Comparison of ENCODE assay signal across 27 mouse cellular contexts in genomic region chr9:22092746-22093145, GRCm38 (mm10). TPM values are rescaled to one million over a fixed set of nuclear protein-coding genes. Genes with fewer than 3 reads are reported as not detected.
DNase-seq lines count a peak whose midpoint lies in the region; ATAC-seq and TF ChIP-seq lines count a peak whose summit lies in the region.
"Had no signal": no experiment of that assay in that cellular context is flagged by ENCODE, and none has a peak within 500 bp of the region (broad histone marks: within the 10 kb centered on the region; RNA-seq: fewer than 3 reads in every experiment).

No protein-coding gene starts in this region.

- TF ChIP-seq EP300 in CH12.LX (IDR thresholded peaks at IDR 0.05; ENCODE audit: low read length): no peak
- TF ChIP-seq EP300 in MEL (IDR thresholded peaks at IDR 0.05; ENCODE audit: low read depth in 1 of 2, low read length in 2 of 2): no peak

- dilution Hi-C loops in CH12.LX (cut with MboI; ENCODE audit: extremely low pct_ligation_motif_present, extremely low pct_unique_long_range_greater_than_20kb, low sequenced_read_pairs): no loop called here

- no peak overlapping the region for H3K27ac ChIP-seq in kidney, adult 2 months (ENCODE audit: insufficient read depth, low read depth, low read length)
- no peak overlapping the region for H3K27ac ChIP-seq in CH12.LX (ENCODE audit: insufficient read depth, low read depth)
- no peak overlapping the region for H3K27ac ChIP-seq in ES-E14 (ENCODE audit: insufficient read depth, low read depth, low read length, poor library complexity, severe bottlenecking)
- H3K27ac ChIP-seq in MEL (ENCODE audit: control insufficient read depth, low read depth, low read length): no peak overlapping the region
- no peak overlapping the region for H3K27ac ChIP-seq in neural tube, embryonic 15.5 days (replicated peaks)

- H3K4me3 ChIP-seq in kidney, adult 2 months (ENCODE audit: insufficient read depth, low read depth, low read length): no peak overlapping the region
- H3K4me3 ChIP-seq in CH12.LX (replicated peaks in 1 of 3; ENCODE audit: low read depth in 2 of 3, low read length in 2 of 3, poor library complexity in 1 of 3) (no peak overlapping the region), ES-E14 (ENCODE audit: insufficient read depth in 1 of 2, low read depth in 1 of 2, low read length in 2 of 2, poor library complexity in 1 of 2, severe bottlenecking in 1 of 2) (no peak overlapping the region), MEL (ENCODE audit: control insufficient read depth in 1 of 2, insufficient read depth in 1 of 2, low read depth in 2 of 2, low read length in 2 of 2) (no peak overlapping the region)
- H3K4me3 ChIP-seq in neural tube, embryonic 15.5 days (replicated peaks): no peak overlapping the region

- no peaks in the 10 kb centered on the region for H3K79me2 ChIP-seq in CH12.LX (replicated peaks; ENCODE audit: control insufficient read depth, extremely low read depth, insufficient read depth, poor library complexity, severe bottlenecking)
- no peaks in the 10 kb centered on the region for H3K79me2 ChIP-seq in MEL (ENCODE audit: control insufficient read depth, insufficient read depth, low read length, poor library complexity)

- TF ChIP-seq RAD21 in CH12.LX (IDR thresholded peaks at IDR 0.05; ENCODE audit: low read depth, low read length) (no peak), MEL (IDR thresholded peaks at IDR 0.05; ENCODE audit: low read depth, low read length) (no peak)

- H3K4me2 ChIP-seq in CH12.LX (ENCODE audit: insufficient read depth, low read depth, poor library complexity, severe bottlenecking): no peak overlapping the region
- H3K4me2 ChIP-seq in neural tube, embryonic 15.5 days: no peak overlapping the region

- H3K9me3 ChIP-seq in CH12.LX (replicated peaks; ENCODE audit: low read length) (no peaks in the 10 kb centered on the region), ES-E14 (ENCODE audit: control insufficient read depth, insufficient read depth, low read depth, low read length) (no peaks in the 10 kb centered on the region), MEL (replicated peaks; ENCODE audit: insufficient read depth, low read length) (no peaks in the 10 kb centered on the region)
- H3K9me3 ChIP-seq in neural tube, embryonic 15.5 days (replicated peaks): no peaks in the 10 kb centered on the region
- H3K9me3 ChIP-seq: G1E had no signal

- in situ Hi-C loops in CH12.LX (cut with MboI; ENCODE audit: low pct_ligation_motif_present, low pct_unique_long_range_greater_than_20kb, low sequenced_read_pairs) (no loop called here), ES-E14 (cut with MboI; ENCODE audit: low sequenced_read_pairs in 2 of 2, unreplicated experiment in 2 of 2) (no loop called here)

- TF ChIP-seq CTCF in kidney, adult 2 months (conservative IDR thresholded peaks at IDR 0.05; ENCODE audit: insufficient read depth, insufficient read length, low read depth, low read length): no peak
- TF ChIP-seq CTCF in CH12.LX (conservative IDR thresholded peaks at IDR 0.05 in 1 of 2, IDR thresholded peaks at IDR 0.05 in 1 of 2; ENCODE audit: low read depth in 2 of 2, low read length in 2 of 2) (no peak), MEL (IDR thresholded peaks at IDR 0.05 in 2 of 3, conservative IDR thresholded peaks at IDR 0.05 in 1 of 3; ENCODE audit: control insufficient read depth in 1 of 3, insufficient read depth in 1 of 3, low read depth in 2 of 3, low read length in 3 of 3, poor library complexity in 1 of 3, severe bottlenecking in 1 of 3) (no peak)

- DNase-seq in kidney, adult 2 months: peak; percentile 14
- DNase-seq in kidney, adult 8-10 months: no peak
- no peak for DNase-seq in CH12.LX (ENCODE audit: extremely low read depth)
- DNase-seq in ES-E14 (ENCODE audit: low read depth, low spot score): no peak
- no peak for DNase-seq in MEL (ENCODE audit: low read depth, low spot score)
- no peak for DNase-seq in lung, postnatal 25 days (ENCODE audit: low spot score)
- no peak for DNase-seq in ovary, postnatal 36 days (ENCODE audit: low spot score)
- DNase-seq: adrenal gland, adult 2 months; adrenal gland, adult 8-10 months; adrenal gland, postnatal 10 days; adrenal gland, postnatal 14 days; adrenal gland, postnatal 25 days; adrenal gland, postnatal 36 days; B cell, adult 2 months; cerebellum, adult 11 months; cerebellum, adult 11-12 months; cerebellum, adult 18-20 months; cerebellum, adult 2 months; cerebellum, adult 8-10 months had no signal

- H3K4me1 ChIP-seq in kidney, adult 2 months (ENCODE audit: control insufficient read depth, insufficient read depth, low read length): no peaks in the 10 kb centered on the region; the same call in 1 of the 2 replicates
- H3K4me1 ChIP-seq in CH12.LX (ENCODE audit: control insufficient read depth in 1 of 2, insufficient read depth in 2 of 2) (peaks cover 4 to 7% of the 10 kb centered on the region in 2 experiments; a peak in 2 of 4 replicates), ES-E14 (ENCODE audit: control insufficient read depth in 2 of 2, insufficient read depth in 2 of 2, low read length in 2 of 2, poor library complexity in 1 of 2) (peaks cover 0 to 1% of the 10 kb centered on the region in 2 experiments; a peak in 1 of 4 replicates), MEL (ENCODE audit: control insufficient read depth in 1 of 2, insufficient read depth in 2 of 2, low read length in 2 of 2) (peaks cover 0 to 5% of the 10 kb centered on the region in 2 experiments; a peak in 2 of 4 replicates)
- peaks cover 6% of the 10 kb centered on the region for H3K4me1 ChIP-seq in neural tube, embryonic 15.5 days

- no peak overlapping the region for H3K9ac ChIP-seq in CH12.LX (ENCODE audit: insufficient read depth, low read depth)
- no peak overlapping the region for H3K9ac ChIP-seq in ES-E14 (ENCODE audit: insufficient read depth, low read depth, low read length, poor library complexity, severe bottlenecking)
- no peak overlapping the region for H3K9ac ChIP-seq in MEL (ENCODE audit: control insufficient read depth, low read depth, low read length, poor library complexity, severe bottlenecking)
- H3K9ac ChIP-seq in neural tube, embryonic 15.5 days (replicated peaks): no peak overlapping the region

- no peaks in the 10 kb centered on the region for H3K36me3 ChIP-seq in kidney, adult 2 months (ENCODE audit: control insufficient read depth, insufficient read depth, low read length)
- no peaks in the 10 kb centered on the region for H3K36me3 ChIP-seq in CH12.LX (replicated peaks in 1 of 2; ENCODE audit: control insufficient read depth in 1 of 2, insufficient read depth in 1 of 2, low read length in 1 of 2)
- H3K36me3 ChIP-seq in ES-E14 (ENCODE audit: control insufficient read depth, insufficient read depth, low read length, poor library complexity, severe bottlenecking): no peaks in the 10 kb centered on the region
- peaks cover 0 to 2% of the 10 kb centered on the region in 2 experiments; a peak in 1 of 4 replicates for H3K36me3 ChIP-seq in MEL (ENCODE audit: control insufficient read depth in 1 of 2, insufficient read depth in 2 of 2, low read length in 2 of 2)
- no peaks in the 10 kb centered on the region for H3K36me3 ChIP-seq in neural tube, embryonic 15.5 days
- H3K36me3 ChIP-seq: G1E had no signal

- ATAC-seq in neural tube, embryonic 15.5 days (ENCODE audit: low FRiP score): no peak
- ATAC-seq: activated CD4-positive, CD25-positive, alpha-beta regulatory T cell, adult 4 months; CD4-positive, CD25-positive, alpha-beta regulatory T cell, adult 4 months; Patski had no signal

- WGBS in kidney, adult 2 months: 35% methylated on average over 6 of the region's 6 CpGs
- 92% methylated on average over 6 of the region's 6 CpGs for WGBS in neural tube, embryonic 15.5 days

- no peak for TF ChIP-seq POLR2A in kidney, adult 2 months (IDR thresholded peaks at IDR 0.05; ENCODE audit: low read depth, low read length)
- TF ChIP-seq POLR2A in CH12.LX (IDR thresholded peaks at IDR 0.05; ENCODE audit: low read depth, low read length) (no peak), MEL (IDR thresholded peaks at IDR 0.05; ENCODE audit: control insufficient read depth in 1 of 2, insufficient read depth in 1 of 2, low read depth in 1 of 2, low read length in 2 of 2, poor library complexity in 1 of 2) (no peak)

- H3K27me3 ChIP-seq in kidney, adult 2 months (replicated peaks; ENCODE audit: control insufficient read depth, insufficient read depth, low read length): no peaks in the 10 kb centered on the region
- H3K27me3 ChIP-seq in CH12.LX (replicated peaks) (peaks cover 15% of the 10 kb centered on the region), MEL (ENCODE audit: control insufficient read depth in 1 of 2, insufficient read depth in 2 of 2, low read length in 2 of 2) (no peaks in the 10 kb centered on the region)
- H3K27me3 ChIP-seq in neural tube, embryonic 15.5 days (replicated peaks): peaks cover 8% of the 10 kb centered on the region
- H3K27me3 ChIP-seq: Patski had no signal

RNA-seq across cellular contexts. Expression of gene Cnn1, which starts 6.3 kb away (rescaled TPM):
- 2.8 and 12.0 TPM in 2 replicates for polyA plus RNA-seq in kidney, adult 2 months (2012; rRNA removed)
- total RNA-seq in CH12.LX (2012; rRNA removed) (not detected in 2 replicates), CH12.LX (2014; rRNA removed) (not detected in 2 replicates), ES-E14 (2012; rRNA removed) (14.0 and 25.6 TPM in 2 replicates), MEL (2012; rRNA removed) (0.10 and 0.19 TPM in 2 replicates)
- polyA plus RNA-seq in CH12.LX (2012; ENCODE audit: insufficient read length, low read depth) (not detected in 2 replicates), MEL (2012; ENCODE audit: insufficient read depth in 1 of 2, insufficient read length in 2 of 2, low read depth in 1 of 2, low replicate concordance in 2 of 2, missing spikeins in 1 of 2) (under 1 TPM in 1 of 2 experiments, not detected in 1; 0.06 TPM)
- polyA plus RNA-seq in neural tube, embryonic 15.5 days (2015; fragmentation: Nextera tagmentation; extraction: Ambion mirVana): 0.84 and 34.2 TPM in 2 replicates
- polyA plus RNA-seq: activated CD4-positive, CD25-positive, alpha-beta regulatory T cell, adult 4 months; G1E had no signal

RNA-seq across cellular contexts. Expression of gene Ecsit, which starts 7.5 kb away (rescaled TPM):
- 130 and 143 TPM in 2 replicates for polyA plus RNA-seq in kidney, adult 2 months (2012; rRNA removed)
- total RNA-seq in CH12.LX (2012; rRNA removed) (57.1 and 59.4 TPM in 2 replicates), CH12.LX (2014; rRNA removed) (37.7 and 38.7 TPM in 2 replicates), ES-E14 (2012; rRNA removed) (37.5 and 38.2 TPM in 2 replicates), MEL (2012; rRNA removed) (167 and 183 TPM in 2 replicates)
- polyA plus RNA-seq in CH12.LX (2012; ENCODE audit: insufficient read length, low read depth) (45.2 and 48.5 TPM in 2 replicates), MEL (2012; ENCODE audit: insufficient read depth in 1 of 2, insufficient read length in 2 of 2, low read depth in 1 of 2, low replicate concordance in 2 of 2, missing spikeins in 1 of 2) (100 to 1,000 TPM in 1 of 2 experiments, 10 to 100 TPM in 1; 87.6 to 211 TPM)
- 63.9 and 65.5 TPM in 2 replicates for polyA plus RNA-seq in neural tube, embryonic 15.5 days (2015; fragmentation: Nextera tagmentation; extraction: Ambion mirVana)

RNA-seq across cellular contexts. Expression of gene Zfp653, which starts 21.6 kb away (rescaled TPM):
- polyA plus RNA-seq in kidney, adult 2 months (2012; rRNA removed): 13.6 and 15.8 TPM in 2 replicates
- total RNA-seq in CH12.LX (2012; rRNA removed): 8.9 and 9.0 TPM in 2 replicates
- total RNA-seq in CH12.LX (2014; rRNA removed): 9.3 and 10.4 TPM in 2 replicates
- 10.1 and 11.4 TPM in 2 replicates for polyA plus RNA-seq in CH12.LX (2012; ENCODE audit: insufficient read length, low read depth)
- 10.9 and 14.3 TPM in 2 replicates for total RNA-seq in ES-E14 (2012; rRNA removed)
- total RNA-seq in MEL (2012; rRNA removed): 16.7 and 19.2 TPM in 2 replicates
- 10 to 100 TPM in 1 of 2 experiments, not detected in 1; 40.4 TPM for polyA plus RNA-seq in MEL (2012; ENCODE audit: insufficient read depth in 1 of 2, insufficient read length in 2 of 2, low read depth in 1 of 2, low replicate concordance in 2 of 2, missing spikeins in 1 of 2)
- polyA plus RNA-seq in neural tube, embryonic 15.5 days (2015; fragmentation: Nextera tagmentation; extraction: Ambion mirVana): 17.3 and 18.6 TPM in 2 replicates

RNA-seq across cellular contexts. Expression of gene Gm49318, which starts 21.7 kb away (rescaled TPM):
- polyA plus RNA-seq in kidney, adult 2 months (2012; rRNA removed): not detected in 2 replicates
- total RNA-seq in CH12.LX (2012; rRNA removed) (not detected in 2 replicates), CH12.LX (2014; rRNA removed) (not detected in 2 replicates), ES-E14 (2012; rRNA removed) (not detected in 2 replicates), MEL (2012; rRNA removed) (not detected in 2 replicates)
- polyA plus RNA-seq in CH12.LX (2012; ENCODE audit: insufficient read length, low read depth) (not detected in 2 replicates), MEL (2012; ENCODE audit: insufficient read depth in 1 of 2, insufficient read length in 2 of 2, low read depth in 1 of 2, low replicate concordance in 2 of 2, missing spikeins in 1 of 2) (not detected)
- polyA plus RNA-seq in neural tube, embryonic 15.5 days (2015; fragmentation: Nextera tagmentation; extraction: Ambion mirVana): not detected in 2 replicates
- total RNA-seq: adrenal gland, adult 2 months; adrenal gland, postnatal 10 days; adrenal gland, postnatal 14 days; adrenal gland, postnatal 25 days; adrenal gland, postnatal 4 days; G1E had no signal
- polyA plus RNA-seq: activated CD4-positive, CD25-positive, alpha-beta regulatory T cell, adult 4 months; adrenal gland, adult 2 months; brain, embryonic 14.5 days; C2C12; CD4-positive, CD25-positive, alpha-beta regulatory T cell, adult 4 months; cerebellum, adult 2 months; G1E; Patski had no signal

RNA-seq across cellular contexts. Expression of gene Elof1, which starts 24.2 kb away (rescaled TPM):
- 163 and 174 TPM in 2 replicates for polyA plus RNA-seq in kidney, adult 2 months (2012; rRNA removed)
- 111 and 148 TPM in 2 replicates for total RNA-seq in CH12.LX (2012; rRNA removed)
- total RNA-seq in CH12.LX (2014; rRNA removed): 120 and 142 TPM in 2 replicates
- 96.9 and 107 TPM in 2 replicates for polyA plus RNA-seq in CH12.LX (2012; ENCODE audit: insufficient read length, low read depth)
- 72.0 and 85.3 TPM in 2 replicates for total RNA-seq in ES-E14 (2012; rRNA removed)
- 390 and 421 TPM in 2 replicates for total RNA-seq in MEL (2012; rRNA removed)
- 100 to 1,000 TPM in 1 of 2 experiments, not detected in 1; 505 TPM for polyA plus RNA-seq in MEL (2012; ENCODE audit: insufficient read depth in 1 of 2, insufficient read length in 2 of 2, low read depth in 1 of 2, low replicate concordance in 2 of 2, missing spikeins in 1 of 2)
- polyA plus RNA-seq in neural tube, embryonic 15.5 days (2015; fragmentation: Nextera tagmentation; extraction: Ambion mirVana): 183 and 193 TPM in 2 replicates
